Mouse (Mus musculus): Measurements from ENCODE around the gene Fntb.
A peak's percentile ranks its signal among the peaks of the same experiment; 100 is the strongest.
"Not testable (repeated sequence)": the region's sequence is repeated elsewhere in the genome, so short reads cannot be mapped to it uniquely, and the experiment has no call there.

Fntb gene

DNA sequence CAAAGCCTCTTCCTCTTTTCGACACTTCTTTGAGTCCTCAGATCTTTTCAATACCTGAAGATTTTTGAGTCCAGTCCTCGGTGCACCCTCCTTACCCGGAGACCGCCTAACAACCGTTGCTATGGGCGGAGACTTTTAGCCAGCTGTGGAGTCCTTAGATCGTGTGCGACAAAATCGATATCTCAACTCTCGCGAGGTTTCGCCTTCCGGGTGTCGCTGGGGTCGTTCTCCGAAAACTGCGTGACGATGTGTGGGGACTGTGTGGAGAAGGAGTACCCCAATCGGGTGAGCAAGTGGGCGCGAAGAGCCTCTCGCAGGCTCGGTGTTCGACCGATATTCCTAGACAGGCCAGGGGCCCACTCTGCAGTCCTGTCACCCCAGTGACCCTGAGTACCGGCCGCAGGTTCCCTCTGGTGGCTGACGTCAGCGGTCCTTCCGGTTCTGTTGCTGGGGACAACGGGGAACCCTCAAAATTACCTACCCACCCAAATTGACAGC lies at the start of gene Fntb, which contains the start of gene Churc1:
Gene Fntb, plus strand, starts transcription at position 236 of the 498 bp plus-strand sequence.
Gene Churc1, plus strand, starts transcription at position 185 of the 498 bp plus-strand sequence.
- peak; percentile 81 for DNase-seq (ENCODE audit: low spot score)

DNA sequence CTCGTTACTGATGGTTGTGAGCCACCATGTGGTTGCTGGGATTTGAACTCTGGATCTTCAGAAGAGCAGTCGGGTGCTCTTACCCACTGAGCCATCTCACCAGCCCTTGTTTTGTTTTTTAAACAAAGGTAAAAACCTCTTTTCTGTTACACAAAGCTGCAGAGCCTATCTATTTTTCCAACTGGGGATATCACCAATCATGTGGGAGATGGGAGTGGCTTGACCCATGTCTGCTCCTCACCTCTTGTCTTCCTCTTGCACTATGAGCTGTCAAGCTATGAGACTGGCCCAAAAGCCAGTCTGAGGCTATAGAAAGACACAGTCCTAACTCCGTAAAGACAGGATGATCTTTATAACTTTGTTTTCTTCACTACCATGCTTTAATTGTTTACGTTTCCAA lies 47.0 kb upstream of the Fntb start:
- DNase-seq (ENCODE audit: low spot score), result no peak

DNA sequence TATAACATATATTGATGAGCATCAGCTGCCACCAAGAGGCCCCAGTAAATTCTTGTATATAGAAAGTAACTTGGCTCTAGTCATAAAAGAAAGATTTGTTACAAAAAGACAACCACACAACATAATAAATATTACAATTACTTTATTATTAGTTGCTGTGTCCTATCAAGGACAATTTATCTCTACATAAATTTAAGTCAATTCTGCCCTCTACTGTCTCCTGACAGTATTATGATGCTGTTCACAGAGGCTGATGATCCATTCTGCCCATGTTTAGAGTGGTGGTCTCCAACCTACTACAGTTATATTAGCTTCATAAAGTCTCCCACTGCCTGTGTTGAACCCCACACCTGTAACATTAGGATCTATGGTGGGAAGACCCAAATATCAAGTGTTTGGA lies 44.8 kb upstream of the Fntb start:
- no peak for DNase-seq (ENCODE audit: low spot score)

DNA sequence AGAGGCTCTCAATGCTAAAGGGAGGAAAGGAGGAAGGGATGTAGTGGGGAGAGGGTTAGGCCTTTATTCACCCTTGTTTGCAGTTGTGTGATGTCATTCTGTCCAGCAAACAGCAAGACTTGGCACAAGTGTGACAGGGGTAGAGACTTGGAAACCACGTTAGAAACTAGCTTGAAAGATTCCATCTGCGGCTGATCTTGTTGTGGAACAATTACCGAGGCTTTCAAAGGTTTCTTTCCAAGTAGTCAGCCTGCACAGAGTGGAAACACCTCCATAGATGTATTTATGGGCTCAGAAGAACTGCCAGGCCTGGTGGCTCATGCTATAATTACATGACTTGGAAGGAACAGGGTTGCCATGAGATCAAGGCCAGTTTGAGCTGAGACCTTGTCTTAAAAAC lies 43.4 kb upstream of the Fntb start:
- no peak for DNase-seq (ENCODE audit: low spot score)

DNA sequence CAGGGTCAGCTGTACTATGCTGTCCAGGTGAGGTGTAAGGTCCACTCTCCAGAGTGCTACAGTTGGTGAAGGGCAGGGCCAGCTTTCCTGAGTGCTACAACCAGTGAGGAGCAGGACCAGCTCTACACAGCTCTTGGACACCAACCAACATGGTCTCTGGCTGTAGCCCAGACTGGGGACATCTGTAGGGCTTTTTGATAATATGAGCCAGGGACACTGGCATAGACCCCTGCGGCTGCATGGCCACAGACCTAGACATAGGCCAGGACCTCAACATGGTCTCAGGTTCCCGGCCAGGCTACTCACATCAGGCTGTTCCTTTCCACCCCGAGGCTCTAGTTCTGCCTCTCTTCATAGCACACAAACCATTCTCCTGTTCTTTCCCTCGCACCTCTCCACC lies 37.4 kb upstream of the Fntb start:
- no peak for DNase-seq (ENCODE audit: low spot score)

DNA sequence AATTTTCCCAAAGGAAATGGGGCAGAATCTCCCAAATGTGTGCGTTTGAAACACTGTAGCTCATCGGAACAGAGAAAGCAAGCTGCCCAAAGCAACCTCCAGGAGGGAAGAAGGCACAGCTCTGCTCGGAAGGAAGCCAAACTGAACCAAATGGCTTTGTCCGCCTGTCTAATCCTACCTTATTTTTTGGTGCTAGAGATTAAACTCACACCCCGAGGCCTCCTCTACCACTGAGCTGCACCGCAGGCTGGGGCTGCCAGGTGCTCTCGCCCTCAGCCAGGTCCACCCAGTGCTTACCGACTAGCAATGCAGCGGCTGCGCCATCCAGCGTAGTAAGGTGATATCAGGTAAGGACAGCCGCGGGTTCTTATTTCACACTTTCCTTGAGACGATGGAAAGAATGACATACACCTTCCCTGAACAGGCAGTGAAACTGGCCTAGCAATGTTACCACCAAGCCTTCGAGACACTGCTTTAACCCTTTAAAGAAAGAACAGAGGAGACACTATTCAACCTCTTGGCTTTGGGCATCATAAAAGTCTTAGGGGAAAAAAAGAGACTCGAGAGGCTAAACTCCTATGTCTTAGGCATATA lies 14.4 kb upstream of the Fntb start:
- DNase-seq (ENCODE audit: low spot score), result no peak

DNA sequence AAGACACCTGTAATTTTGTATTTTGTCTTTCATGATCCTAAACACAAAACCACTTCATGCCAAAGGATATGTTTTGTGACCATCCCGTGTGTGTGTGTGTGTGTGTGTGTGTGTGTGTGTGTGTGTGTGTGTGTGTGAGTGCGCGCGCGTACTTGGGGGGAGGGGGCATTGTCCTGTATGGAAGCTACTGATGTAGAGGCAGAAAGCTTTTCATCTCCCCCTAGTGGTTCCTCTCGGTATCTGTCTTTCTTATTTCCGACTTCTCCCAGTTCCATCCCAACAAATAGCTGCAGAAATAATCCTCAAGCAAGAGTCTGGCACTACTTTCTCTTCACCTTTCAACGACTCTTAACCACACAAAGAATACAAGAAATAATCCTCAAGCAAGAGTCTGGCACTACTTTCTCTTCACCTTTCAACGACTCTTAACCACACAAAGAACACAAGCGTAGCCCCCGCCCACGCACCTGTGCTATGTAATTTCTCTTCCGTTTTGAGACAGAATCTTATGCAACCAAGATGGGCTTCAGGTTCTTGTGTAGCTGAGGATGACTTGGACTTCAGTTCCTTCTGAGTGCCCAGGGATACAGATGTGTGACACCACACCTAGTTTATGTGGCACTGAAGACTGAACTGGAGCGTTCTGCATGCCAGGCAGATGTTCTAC lies 12.6 kb upstream of the Fntb start:
- DNase-seq (ENCODE audit: low spot score), result peak; percentile 31

DNA sequence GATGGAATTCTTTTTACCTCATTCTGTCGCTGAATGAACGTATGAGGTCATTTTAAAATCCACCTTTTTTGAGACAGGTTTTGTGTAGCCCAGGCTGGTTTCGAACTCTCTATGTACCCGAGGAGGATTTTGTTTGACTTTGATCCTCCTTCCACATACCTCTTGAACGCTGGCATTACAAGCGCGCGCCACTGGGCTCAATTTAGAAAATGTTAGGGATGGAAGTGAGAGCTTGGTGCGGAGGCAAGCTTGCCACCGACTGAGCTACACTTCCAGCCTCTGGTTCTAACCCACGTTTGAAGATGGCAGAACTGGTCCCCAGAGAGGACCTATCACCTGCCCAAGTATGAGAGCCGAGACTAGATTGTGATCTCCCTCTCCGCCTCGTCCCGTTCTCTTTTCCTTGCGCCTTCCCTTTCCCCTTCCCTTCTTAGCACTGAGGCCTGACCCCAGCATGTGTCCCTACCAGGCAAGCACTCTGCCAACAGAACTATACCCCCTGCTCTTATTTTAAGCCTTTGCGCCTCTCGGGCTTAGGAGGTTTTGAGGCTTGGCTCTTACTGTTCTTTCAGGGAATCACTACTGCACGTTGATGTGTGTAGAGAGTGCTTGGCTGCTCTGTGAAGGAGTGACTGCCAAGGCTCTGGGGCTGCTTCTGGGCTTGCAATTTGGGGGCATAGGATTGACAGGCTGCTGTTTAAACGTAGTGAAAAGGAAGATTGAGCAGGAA lies 677 bp downstream of the Fntb start:
- no peak for DNase-seq (ENCODE audit: low spot score)

DNA sequence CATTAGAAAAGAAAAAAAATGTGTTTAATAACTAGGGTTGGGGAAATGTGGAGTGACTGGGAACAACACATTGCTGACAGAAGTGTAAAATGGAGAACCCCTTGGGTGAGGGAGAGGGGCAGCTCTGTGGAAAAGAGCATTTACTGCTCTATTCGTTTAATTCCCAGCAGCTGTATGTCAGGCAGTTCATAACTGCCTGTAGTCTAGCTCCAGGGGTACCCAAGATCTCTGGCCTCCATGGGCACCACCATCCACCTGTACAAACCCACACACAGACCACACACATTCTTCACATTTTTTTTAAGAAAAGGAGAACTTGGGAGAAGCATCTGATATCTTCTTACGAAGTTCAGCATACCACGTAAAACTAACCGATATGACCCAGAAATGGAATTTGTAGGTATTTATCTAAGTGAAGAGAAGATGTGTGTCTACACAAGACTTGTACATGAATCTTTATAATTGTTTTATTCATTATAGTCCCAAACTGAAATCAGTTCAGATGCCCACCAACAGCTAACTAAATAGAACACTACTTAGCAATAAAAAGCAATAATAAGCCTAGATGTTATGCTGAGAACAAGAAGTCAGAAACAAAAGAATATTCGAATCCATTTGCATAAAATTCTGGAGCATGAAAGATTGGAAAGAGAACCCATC lies 5.6 kb downstream of the Fntb start:
- no peak for DNase-seq (ENCODE audit: low spot score)

DNA sequence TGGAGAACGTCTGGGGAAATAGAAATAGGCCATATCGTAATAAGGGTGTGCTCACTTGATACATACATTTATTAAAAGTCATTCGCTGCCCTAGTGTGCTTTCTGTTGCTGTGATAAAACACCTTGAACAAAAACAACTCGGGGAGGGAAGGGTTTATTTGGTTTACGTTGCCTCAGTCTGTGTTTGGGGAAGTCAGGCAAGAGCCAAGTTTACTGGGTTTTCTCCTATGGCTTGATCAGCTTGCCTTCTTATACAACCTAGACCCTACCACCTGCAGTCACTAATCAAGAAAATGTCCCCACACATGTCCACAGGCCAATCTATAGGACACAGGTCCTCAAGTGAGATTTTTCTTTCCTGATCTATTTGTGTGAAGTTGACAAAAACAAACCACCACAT lies 6.2 kb downstream of the Fntb start:
- DNase-seq (ENCODE audit: low spot score), result no peak

DNA sequence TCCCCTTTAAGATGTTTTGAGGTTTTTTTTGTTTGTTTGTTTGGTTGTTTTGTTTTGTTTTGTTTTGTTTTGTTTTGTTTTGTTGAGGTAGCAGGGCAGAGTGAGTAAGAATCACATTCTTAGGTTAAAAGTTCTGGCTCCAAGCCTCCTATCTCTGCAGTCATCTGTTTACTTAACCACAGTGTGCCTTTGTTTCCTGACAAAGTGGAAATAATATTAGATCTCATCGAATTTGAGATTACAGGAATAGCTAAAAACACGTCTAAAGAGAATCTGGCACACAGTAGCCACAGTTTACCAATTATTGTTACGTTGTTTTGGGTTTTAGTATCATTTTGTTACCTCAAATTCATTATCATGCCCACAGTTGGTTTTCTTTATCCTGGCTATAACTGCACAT lies 9.3 kb downstream of the Fntb start:
- no peak for DNase-seq (ENCODE audit: low spot score)

DNA sequence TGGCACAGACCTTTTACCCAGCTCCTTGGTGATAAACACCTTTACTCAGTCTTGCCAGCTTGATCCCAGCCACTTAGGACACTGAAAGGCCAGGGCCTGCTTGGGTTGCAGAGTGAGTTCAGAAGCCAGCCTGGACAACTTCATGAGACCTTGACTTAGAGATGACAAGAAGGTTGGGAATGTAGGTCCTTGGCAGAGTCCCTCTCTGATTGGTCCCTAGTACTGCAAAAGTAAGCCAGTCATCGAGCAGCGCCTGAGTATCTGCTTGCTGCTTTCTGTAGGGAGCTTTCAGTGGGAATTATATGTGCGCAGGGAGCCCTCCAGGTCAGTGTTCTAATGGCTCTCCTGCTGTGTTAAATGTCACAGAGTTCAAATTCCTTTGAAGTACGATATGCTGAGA lies 9.7 kb downstream of the Fntb start:
- no peak for DNase-seq (ENCODE audit: low spot score)

DNA sequence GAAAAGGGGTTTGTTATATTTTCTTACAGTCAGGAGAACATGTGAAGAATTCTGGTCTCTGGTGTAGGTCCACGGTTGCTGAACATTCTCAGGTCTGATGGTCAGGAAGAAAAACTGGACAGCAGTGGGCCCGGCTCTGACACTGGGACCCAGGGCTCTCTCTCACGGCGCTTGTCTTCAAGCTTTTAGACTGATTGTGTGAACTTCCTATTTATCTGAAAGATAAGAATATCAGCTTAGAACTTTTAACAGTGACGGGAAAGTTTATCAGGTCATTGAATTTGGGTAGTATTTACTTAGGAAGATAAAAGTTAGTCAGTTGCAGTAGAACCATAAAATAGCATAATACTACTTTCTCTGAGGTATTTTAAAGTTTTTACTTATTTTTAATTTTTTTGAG lies 11.5 kb downstream of the Fntb start:
- no peak for DNase-seq (ENCODE audit: low spot score)

DNA sequence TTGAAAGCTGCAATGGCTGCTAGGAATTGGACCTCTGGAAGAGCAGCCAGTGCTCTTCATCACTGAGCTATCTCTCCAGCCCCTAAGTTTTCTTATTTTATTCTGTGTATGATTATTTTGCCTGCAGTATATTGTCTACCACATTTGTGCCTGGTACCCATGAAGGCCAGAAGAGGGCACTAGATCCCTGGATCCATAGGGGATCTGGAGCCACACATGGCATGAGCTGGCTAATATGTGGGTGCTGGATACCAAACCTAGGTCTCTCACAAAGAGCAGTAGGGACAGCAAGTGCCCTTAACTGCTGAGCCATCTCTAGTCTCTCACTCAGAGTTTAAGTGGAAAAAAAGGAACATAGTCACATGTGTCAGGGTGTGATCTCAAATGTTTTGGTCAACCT lies 12.5 kb downstream of the Fntb start:
- DNase-seq (ENCODE audit: low spot score), result no peak

DNA sequence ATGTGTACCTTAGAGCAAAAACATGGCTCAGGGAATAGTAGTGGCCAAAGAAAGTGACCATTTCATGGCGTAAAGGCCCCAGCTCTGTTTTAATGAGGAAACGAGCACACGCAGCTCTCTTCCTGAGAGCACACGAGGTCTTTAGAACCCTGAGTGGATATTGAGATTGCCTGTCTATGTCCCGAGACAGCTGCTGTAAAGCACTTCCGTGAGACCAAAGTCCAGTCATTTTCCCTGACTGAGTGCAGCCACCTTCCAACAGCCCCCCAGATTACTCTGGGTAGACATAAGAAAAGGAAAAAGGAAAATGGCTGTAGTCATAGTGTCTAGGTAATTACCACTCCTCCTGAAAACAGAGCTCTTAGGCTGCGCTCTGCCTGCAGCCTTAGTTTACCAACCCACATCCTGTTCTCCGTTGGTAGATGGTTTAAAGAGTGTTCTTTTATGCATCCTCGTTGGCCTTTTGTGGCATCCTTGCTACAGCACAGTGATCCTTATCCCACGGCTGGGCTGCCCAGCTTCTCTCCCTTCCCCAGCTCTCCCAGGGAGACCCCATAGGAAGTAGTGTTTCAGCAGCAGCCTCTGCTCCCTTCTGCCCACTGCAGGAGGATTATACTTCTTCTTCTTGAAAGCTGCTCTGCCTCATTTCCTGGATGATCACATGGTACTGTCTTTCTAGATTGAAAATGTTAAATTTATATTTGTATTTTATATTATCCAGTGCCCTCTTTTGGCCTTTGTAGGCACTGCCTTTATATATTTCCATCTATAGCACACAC lies 13.1 kb downstream of the Fntb start:
- no peak for DNase-seq (ENCODE audit: low spot score)

DNA sequence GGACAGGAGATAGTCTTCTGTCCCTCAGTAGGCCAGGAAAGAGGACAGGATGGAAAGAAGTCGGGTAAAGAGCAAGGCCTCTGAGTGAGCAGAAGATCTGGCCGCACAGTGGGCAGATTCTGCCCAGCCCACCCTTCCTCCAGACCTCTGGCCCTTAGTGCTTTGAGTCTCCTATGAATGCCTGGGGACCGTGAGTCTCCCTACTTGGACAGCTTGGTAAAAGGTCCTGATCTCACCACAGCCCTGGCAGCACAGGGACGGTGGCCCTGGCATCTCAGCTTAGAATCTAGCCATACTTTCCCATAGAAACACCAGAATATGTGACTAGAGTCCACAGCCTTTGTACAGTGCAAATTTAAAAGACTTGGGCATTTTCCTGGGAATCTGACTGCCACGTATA lies 14.6 kb downstream of the Fntb start:
- no peak for DNase-seq (ENCODE audit: low spot score)

DNA sequence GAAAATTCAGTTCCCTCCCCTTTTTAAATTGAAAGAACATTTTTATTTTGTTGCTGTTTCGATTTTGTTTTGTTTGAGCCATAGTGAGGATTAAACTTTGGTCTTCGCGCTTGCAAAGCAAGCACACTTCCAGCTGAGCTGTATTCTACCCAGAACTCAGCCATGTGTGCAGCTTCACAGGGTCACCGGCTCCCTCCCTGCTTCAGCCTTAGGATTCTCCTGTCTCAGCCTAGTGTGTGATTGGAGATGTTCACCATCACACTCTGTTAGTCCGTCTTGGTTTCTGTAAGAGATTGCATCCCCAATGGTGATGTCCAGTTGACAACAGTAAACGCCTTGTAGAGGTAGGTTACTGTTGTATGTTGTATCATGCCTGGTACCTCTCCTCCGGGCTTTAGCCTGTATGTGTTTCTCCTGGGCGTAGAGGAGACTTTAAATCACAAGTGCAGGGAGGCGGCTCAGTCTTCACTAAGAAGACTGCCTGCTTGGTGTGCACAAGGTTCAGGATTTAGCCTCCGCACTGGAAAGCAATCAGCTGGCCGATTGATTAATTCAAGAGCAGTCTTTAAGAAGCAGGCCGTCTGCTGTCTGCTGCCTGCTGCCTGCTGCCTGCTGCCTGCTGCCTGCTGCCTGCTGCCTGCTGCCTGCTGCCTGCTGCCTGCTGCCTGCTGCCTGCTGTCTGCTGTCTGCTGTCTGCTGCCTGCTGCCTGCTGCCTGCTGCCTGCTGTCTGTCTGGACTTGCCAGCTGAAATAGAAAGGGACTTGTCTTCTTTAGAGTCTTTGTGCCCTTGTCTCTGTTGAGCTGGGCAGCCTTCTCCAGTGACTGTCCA lies 15.5 kb downstream of the Fntb start:
- no peak for DNase-seq (ENCODE audit: low spot score)

DNA sequence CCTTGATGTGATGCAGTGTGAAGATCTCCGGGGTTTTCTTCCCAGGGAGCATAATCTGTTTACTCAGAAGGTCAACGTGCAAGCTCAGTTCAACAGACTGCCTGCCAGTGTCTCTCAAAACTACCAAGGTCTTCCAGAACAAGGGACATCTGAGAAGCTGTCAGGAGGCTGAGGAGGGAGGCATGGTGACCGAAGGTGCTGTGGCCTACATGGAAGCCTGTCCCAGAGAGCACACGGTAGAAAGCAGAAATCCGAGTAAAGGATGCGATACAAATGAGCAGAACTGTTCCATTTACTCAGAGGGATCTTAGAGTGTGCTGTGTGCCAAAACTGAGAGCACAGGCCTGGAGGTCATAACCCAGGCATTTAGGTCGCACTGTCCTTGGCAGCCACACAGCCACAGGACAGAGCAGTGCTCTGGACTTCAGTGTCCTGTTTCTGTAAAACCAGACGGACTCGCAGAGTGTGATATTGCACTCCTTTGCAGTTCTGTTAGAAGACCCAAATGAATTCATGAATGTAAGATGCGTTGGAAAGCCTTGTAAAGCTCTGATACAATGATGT lies 18.7 kb downstream of the Fntb start:
- no peak for DNase-seq (ENCODE audit: low spot score)

DNA sequence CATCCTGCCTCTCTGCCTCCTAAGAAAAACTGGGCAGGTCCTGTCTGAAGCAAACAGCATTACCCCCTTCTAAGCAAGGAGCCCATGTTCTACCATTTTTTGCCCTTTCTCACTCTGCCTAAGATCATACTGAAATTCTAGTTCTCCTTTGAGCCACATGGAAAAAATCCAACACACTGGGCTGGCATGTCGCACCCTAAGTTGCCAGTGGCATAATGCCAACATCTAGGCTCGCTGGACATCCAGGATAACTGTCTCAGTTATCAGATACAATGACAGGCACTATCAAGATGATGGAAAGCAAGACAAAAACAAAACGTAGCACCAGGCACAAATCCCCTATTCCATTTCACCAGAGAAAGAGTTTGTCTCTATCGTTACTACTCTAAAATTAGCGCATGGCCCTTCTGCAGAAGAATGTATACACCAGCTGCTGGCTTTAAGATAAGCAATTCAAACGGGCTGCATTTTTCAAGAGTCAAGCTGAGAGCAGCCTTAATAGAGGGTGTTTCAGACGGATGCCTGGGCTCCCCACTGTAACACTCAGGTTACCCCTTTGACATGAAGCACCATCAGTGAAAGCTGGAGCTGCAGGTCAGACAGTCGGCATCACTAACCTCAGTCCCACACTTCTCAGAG lies 25.2 kb downstream of the Fntb start:
- no peak for DNase-seq (ENCODE audit: low spot score)

DNA sequence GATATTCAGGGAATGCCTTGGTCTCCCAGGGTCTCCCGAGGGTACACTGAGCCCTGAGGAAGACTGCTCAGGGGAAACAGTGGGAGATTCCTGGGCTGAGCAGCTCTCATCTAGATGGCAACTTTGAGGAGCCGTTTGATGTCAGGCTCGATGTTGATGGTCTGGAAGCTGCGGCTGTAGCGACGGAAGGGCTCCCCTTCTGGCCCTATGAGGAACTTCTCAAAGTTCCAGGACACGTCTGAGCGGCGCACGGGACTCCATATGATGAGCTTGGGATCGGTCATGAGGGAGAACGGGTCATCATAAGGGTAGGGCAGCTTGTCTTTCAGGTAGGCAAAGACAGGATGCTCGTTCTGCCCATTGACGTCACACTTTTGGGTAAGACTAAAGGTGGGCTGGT lies 27.2 kb downstream of the Fntb start:
- DNase-seq (ENCODE audit: low spot score), result not testable (repeated sequence)
